Mouse (Mus musculus) monocyte, adult 5-6 weeks (primary cell): ENCODE results near the gene Rubcn. TPM values are rescaled to one million over a fixed set of nuclear protein-coding genes. Genes with fewer than 3 reads are reported as not detected.
A peak's percentile ranks its signal among the peaks of the same experiment; 100 is the strongest.
"Not testable (repeated sequence)": the region's sequence is repeated elsewhere in the genome, so short reads cannot be mapped to it uniquely, and the experiment has no call there.

ENCODE experiments used
- ATAC-seq: fragments of 153-309, 156-312 bp; replicated peaks from 2 replicates; pipeline ENCODE4 v1.8.0; 2017; ENCODE audit warnings: mild to moderate bottlenecking; ENCODE audit not compliant: low TSS enrichment, insufficient number of reproducible peaks, severe bottlenecking, poor library complexity, low FRiP score
- total RNA-seq: library from RNA; stranded (forward); fragments of 200-1000, 200-491, 200-594 nt; gene quantifications from 3 replicates; pipeline ENCODE4 v1.2.3, GENCODE M21; 2017

The Rubcn gene
- total RNA-seq, 1 experiment from 2014 or later, result 41.8 TPM

DNA sequence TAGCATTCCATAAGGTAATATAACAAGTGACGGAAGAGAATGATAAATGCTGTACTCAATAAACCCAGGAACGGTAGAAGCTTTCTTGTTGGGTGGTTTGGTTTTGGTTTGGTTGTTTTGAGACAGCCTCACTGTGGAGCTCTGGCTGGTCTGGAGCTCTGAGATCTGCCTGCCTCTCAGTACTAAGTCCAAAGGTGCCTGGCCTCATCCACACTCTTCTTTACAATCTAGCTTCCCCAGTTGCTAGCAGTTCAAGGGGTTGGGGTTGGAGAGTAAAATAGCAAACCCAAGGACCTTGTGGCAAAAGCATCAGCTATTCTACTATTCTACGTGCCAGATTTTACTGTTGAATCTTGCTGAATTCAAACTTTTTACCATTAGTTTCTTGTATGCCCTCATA is 1.7 kb downstream of the Rubcn start:
- no peak for ATAC-seq

DNA sequence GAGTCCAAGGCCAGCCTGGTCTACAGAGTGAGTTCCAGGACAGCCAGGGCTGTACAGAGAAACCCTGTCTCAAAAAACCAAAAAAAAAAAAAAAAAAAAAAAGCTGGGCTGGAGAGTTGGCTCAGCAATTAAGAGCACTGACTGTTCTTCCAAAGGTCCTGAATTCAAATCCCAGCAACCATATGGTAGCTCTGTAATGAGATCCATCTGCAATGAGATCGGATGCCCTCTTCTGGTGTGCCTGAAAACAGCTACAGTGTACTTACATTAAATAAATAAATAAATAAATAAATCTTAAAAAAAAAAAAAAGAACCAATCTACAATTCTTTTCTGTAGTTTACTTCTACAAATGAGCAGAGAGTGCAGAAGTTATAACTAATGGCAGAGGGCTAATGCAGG is 2.3 kb downstream of the Rubcn start:
- not testable (repeated sequence) for ATAC-seq

GRCm38 (mm10) chr16:32873366-32873765 is 4.2 kb downstream of the Rubcn start:
- no peak for ATAC-seq

GRCm38 (mm10) chr16:32870231-32870630 is 7.3 kb downstream of the Rubcn start:
- ATAC-seq, result no peak

DNA sequence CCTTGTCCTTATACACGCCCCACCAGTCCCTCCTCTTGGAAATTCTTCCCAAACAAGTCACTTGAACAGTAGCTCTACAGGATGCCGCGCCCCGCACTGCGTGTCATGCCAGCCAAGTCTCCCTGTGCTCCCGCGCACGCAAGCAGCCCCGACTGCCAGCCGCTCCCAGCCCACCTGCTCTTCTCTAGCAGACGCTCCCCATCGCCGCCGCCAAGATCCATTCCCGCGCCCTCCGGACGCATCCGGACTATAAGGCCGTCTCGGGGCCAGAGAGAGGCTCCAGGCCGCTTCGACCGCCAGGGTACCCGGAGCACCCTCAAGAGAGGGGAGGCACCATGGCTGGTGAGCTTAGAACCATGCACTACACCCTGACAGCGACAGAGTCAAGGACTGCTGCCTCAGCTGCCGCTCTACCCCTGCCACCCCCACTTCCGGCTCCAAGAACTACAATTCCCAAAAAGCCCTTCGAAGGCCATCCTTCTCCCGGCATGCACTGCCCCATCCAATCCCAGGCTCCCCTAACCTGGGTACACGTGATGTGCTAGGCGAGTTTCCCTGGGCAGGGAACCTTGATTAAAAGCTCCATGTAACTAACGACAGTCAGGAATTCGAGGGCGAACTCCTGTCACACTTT is 9.5 kb downstream of the Rubcn start:
- peak; percentile 98 for ATAC-seq

GRCm38 (mm10) chr16:32866713-32867112 is 10.9 kb downstream of the Rubcn start:
- ATAC-seq, result no peak

DNA sequence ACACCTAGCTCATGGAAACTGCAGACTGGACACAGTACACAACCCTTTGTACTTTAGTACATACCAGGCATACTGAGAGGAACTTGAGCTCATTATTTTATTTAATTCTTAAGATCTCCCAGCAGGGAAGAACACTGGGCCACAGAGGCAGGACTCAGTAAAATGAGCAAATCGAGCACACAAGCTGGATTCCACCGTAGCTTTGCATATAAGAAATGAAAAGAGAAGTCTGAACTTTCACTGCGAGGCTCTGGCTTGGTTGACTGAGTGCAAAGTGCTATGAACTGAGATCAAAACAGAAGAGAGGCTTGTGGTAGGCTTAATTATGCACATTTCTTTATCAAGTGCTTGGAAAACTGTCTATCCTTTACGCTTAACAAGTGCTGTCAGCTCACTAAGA is 12.2 kb downstream of the Rubcn start:
- ATAC-seq, result no peak

DNA sequence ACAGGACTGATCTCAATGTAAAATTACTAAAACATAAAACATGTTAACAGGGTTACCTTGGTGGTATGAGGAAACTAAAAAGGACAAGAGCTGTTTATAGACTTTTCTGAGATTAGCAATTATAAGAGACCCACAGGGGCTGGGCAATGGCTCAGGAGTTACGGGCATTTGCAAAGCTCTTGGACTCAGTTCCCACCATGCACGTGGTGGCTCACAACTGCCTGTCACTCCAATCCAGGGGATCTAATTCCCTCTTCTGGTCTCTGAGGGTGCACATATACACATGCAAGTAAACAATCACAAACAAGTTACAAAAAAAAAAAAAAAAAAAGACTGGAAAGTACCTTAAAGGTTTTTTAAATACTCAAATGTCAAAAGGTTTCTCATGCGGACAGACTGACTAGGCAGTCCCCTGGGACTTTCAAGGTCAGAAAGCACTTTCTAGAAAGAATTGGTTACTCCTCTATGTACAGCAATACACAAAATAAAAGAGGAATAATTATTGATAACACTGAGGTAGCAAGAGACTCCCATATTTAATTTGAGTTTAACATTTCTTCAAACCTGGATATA is 15.7 kb downstream of the Rubcn start:
- ATAC-seq, result no peak

- no peak for ATAC-seq
Observed at GRCm38 (mm10) chr16:32858771-32859636, 18.6 kb downstream of the Rubcn start.

DNA sequence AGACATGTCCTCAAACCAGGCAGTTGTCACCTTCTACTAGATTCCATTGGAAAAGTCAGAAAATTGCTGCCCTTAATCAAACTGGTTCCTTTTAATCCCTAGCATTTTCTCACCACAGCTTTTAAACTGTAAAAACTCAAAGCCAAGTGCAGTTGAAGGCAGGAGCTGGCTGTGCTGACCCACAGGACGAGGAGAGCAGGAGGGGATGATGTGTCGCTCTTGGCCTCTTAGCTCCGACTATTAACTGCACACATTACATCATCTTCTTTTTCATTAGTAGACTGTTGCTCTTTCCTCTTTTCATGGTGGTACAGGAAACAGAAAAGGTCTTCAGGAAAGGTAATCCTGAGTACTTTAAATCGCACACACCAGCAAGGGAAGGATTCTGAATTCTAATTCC is 19.2 kb downstream of the Rubcn start:
- ATAC-seq, result no peak

GRCm38 (mm10) chr16:32856751-32857150 is 20.8 kb downstream of the Rubcn start:
- ATAC-seq, result no peak

- no peak for ATAC-seq
Observed at GRCm38 (mm10) chr16:32854050-32854571, 23.5 kb downstream of the Rubcn start.

- no peak for ATAC-seq
Observed at GRCm38 (mm10) chr16:32853492-32854049, 24.0 kb downstream of the Rubcn start.

DNA sequence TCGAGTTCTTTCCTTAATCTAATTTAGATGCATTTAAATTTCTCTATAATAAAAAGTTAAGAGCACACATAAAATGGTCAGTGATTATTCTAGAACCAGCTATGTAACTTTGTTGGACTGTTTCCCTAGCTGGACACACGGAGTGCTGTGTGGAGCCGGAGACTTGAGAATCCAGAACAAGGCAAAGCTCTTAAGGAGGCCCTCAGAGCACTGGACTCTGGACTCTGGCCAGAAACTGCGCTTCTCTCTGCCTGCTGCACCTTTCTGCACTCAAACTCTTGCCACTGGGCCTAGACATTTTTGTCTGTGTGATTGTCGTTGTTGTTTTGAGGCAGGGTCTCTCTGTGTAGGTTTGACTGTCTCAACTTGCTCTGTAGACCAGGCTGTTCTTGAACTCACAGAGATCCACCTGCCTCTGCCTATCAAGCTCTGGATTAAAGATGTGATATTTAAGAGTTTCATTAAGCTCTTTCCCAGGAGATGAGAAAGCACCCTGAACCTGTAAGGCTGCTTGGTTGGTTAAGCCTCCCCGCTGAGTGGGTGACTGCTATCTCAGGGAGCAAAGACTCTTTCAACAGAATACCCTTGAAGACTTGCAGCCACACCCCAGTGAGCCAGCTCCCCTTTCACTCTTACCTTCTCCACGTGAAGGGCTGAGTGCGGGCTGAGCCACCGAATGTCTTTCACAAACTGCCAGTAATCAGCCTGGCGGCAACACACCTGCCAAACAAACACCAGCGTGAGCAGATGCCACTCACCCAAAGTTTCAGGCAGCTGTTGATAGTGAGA is 28.3 kb downstream of the Rubcn start:
- no peak for ATAC-seq

DNA sequence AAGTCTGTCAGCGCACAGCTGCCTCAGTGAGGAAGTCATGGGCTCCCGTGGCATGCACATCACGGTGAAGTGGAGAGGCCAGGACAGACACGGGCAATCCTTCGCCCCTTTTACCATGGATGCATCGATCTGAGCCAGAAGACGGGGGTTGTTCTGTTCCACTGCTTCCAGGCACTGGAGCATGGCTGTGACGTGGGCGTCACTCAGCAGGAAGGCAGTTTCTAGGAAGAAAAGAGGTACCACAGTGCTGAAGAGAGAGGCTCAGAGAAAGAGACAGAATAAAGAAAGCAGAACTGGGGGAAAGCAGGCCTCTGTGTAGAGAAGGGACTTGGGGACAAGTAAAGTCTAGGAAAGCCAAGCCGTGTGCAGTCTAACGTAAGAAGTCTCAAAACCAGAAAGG is 30.5 kb downstream of the Rubcn start:
- ATAC-seq, result no peak

GRCm38 (mm10) chr16:32831501-32831900 is 46.1 kb downstream of the Rubcn start:
- no peak for ATAC-seq

- no peak for ATAC-seq
Observed at GRCm38 (mm10) chr16:32829104-32829503, 48.5 kb downstream of the Rubcn start.

- ATAC-seq, result no peak
Observed at GRCm38 (mm10) chr16:32826521-32826920, 51.0 kb downstream of the Rubcn start.

GRCm38 (mm10) chr16:32825380-32825779 is 52.2 kb downstream of the Rubcn start:
- no peak for ATAC-seq
